Mouse (Mus musculus): ENCODE measurements around the gene Aff1. TPM values are rescaled to one million over a fixed set of nuclear protein-coding genes. Genes with fewer than 3 reads are reported as not detected.

Gene Aff1
- total RNA-seq, 2 experiments from 2014 or later: 20.8 to 23.0 TPM

DNA sequence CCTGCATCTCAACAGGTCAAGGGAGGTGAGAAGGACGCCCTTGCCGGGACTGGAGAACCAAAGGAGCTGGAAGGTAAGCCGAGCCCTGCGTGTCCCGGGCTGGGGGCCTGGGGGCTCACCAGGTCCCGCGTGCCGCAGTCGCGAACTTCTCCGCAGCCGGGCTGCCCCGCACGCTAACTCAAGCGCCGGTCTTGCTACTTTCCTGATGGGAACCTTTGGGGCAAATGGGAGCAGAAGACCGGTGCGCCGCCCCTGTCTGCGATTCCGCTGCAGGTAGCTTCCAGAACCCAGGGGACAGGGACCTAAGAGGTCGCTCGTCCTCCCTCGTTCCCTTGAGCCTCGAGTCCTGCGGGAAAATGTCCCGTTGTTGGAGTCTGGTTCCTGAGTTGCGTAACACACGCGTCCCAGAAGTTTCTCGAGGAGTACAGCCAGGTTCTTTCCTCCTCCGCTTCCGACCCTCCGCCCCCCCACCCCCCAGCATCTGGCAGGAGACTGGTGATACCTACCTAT is 412 bp downstream of the Aff1 start:
- no peak for DNase-seq (ENCODE audit: low spot score in 2 of 2)

DNA sequence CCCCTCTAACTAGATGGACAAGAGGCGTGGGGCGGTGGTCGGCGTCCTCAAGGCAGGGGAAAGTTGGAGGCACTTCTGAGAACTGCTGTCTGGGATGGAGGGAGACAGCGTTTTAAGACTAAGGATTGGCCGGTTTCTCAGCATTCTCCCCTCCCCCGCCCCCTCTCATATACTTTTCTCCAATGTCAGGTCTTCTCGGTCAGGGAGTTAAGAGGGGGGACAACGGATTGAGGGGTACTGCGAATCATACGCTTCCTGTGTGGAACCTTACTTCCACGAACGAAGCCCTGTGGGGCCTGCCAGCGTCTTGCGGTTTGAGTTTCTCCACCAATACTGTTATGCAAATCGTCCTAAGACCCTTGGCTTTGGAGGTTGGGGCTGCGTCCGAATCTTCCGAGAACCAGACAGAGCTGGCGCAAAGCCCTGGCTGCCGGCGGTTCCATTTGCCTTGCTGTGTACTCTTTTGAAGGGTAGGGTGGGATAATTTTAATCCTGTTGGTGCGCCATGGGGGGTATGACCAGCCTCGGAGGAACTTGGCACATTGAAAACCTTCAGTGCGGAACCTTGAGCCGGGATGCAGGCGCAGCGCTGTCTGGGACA is 967 bp downstream of the Aff1 start:
- no peak for DNase-seq (ENCODE audit: low spot score in 2 of 2)

DNA sequence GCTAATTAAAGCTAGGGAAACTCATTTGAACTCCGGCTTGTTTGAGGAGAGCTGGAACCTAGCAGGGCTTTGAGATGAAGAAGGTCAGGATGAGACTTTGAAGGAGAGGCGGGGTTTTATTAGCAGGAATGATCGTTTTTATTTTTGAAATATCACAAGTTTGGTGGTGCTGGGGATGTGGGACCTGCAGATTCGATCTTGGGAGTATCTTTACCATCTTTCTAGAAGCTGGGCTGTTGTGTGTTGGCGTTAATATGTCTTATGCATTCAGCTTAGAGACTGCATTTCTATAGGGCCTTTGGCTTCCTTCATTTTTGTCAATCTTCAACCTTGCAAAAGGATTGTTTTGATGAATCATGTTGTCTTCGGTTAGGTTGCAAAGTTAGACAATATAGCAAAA is 1.9 kb downstream of the Aff1 start:
- DNase-seq (ENCODE audit: low spot score in 2 of 2): no peak

DNA sequence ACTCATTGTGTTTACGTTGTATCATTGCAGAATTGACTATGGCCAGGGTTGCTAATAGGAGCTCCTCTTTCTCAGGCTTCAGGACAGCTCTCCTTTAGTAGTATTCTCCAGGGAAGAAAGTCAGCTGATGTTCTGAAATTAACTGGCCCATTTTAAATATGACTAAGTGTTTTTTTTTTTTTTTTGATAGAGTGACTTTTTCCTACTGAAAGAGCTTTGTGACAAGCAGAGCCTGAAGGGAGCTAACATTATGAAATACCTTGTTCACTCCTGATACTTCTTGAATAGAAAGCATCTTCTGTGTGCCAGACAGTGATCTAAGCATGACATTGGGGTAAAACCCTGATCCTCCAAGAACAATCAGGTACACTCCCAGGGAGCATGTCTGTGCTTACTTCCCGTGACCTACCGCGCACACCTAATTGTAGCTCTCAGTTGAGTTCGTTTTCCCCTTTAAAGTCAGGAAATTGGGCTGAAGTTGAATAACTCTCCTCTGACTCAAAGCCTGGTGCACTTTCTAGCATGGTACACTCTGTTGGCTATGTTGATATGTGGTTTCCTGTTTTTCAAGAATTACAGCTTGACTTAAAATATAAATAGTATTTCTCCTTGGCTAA is 5.8 kb downstream of the Aff1 start:
- no peak for DNase-seq (ENCODE audit: low spot score in 2 of 2)

DNA sequence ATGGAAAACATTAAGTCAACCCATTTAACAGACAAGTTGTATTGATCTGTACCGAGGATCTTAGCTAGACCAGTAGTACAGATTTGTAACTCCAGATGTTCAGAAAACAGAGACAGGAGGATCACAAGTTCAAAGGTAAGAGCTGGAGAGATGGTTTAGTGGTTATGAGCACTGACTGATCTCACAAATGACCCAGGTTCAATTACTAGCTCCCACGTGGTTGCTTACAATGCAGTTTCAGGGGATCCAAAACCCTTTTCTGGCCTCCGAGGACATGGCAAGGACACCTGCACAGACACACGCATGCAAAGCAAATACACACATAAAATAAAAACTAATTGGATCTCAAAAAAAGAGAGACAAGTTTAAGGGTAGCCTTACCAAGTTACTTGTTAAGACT is 6.4 kb downstream of the Aff1 start:
- no peak for DNase-seq (ENCODE audit: low spot score in 2 of 2)

DNA sequence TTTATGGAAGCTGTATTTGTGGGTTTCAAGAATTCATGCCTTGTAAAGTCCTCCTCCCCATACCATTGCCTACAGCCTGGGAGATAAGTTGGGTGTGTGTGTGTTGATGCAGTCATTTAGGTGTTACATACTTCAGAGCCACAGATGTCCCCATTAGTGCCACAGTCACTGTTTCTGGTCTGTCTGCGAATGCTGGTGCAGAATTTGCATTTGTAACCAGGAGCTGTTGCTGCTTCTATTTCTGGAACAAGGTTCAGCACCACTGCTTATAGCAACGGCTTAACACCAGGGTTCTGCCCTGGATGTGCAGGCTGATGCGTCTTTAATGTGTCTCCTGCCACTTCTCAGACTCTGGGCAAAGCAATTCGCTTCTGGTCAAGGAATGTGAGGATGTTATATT is 7.4 kb downstream of the Aff1 start:
- no peak for DNase-seq (ENCODE audit: low spot score in 2 of 2)

DNA sequence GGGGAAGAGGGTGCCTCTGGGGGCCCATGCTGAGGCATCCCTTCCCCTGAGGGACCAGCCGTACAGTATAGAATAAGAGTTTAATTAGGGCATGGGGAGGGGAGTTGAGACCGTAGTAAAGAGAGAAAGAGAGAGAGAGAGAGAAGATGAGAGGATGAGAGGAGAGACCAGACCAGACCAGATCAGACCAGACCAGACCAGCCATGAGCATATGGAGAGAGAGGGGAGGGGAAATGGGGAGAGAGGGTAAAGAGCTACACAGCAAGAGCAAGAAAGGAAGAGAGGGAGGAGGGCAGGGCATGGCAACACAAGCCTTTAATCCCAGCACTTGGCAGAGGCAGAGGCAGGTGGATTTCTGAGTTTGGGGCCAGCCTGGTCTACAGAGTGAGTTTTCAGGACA is 8.5 kb downstream of the Aff1 start:
- no peak for DNase-seq (ENCODE audit: low spot score in 2 of 2)

DNA sequence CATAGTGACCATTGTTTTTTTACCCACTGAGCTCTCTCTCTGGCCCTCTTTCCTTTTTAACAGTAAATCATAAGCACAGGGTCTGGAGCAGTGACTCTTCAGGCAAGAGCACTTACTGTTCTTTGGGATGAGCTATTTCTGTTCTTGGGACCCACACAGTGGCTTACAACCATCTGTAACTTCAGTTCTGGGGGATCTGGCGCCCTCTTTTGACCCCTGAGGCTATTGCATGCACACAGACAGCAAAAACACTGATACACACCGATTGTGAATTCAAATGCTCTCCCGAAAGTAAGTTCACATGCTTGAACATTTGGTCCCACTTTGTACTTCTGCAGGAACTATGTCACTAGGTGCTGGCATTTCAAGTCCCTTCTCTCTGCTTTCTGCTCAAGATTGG is 9.3 kb downstream of the Aff1 start:
- DNase-seq (ENCODE audit: low spot score in 2 of 2): no peak

DNA sequence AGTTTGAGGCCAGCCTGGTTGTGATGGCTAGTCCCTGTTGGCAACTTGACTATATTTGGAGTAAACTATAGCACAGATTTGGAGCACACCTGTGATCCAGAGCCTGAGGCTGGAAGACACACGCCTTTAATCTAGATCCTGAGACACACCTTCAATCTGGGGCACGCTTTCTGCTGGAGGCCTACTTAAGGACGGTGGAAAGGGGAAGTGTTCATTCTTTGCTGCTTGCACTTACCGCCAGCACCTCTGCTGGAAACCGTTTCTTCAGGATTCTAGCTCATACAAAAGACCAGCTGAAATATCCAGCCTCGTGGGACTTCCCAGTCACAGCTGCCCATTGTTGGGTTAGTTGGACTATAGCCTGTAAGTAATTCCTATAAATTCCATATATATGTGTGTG is 10.4 kb downstream of the Aff1 start:
- DNase-seq (ENCODE audit: low spot score in 2 of 2): no peak

DNA sequence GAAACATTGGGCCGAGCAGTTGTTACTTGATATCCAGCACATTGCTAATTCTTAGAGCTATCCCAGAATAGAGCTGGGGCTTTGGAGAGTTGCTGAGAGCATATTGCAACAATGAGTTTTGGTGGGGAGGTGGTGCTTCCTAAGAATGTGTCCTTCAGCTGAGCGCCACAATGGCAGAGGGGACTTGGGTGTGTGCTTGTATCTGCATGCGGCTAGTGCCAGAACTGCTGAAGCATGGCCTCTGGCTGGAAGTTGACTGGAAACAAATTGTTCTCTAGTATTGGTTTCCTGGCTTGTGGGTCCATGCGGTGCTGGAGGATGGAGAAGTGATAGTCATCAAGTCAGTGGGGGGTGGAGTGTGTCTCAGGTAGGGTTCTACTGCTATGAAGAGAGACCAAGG is 13.2 kb downstream of the Aff1 start:
- no peak for DNase-seq (ENCODE audit: low spot score in 2 of 2)

DNA sequence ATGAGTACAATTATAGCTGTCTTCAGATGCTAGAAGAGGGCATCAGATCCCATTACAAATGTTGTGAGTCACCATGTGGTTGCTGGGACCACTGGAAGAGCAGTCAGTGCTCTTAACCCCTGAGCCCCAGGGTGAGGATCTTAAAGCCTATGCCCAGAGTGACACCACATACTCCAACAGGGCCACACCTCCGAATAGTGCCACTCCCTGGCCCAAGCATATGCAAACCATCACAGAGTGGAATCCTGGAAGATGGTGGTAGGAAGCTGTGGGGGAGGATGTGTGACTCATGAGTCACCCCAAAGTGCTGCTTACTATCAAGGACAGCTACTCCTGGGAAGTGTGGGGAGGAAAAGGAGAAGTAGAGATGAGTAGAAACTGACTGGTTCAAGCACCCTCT is 13.7 kb downstream of the Aff1 start:
- DNase-seq (ENCODE audit: low spot score in 2 of 2): no peak

DNA sequence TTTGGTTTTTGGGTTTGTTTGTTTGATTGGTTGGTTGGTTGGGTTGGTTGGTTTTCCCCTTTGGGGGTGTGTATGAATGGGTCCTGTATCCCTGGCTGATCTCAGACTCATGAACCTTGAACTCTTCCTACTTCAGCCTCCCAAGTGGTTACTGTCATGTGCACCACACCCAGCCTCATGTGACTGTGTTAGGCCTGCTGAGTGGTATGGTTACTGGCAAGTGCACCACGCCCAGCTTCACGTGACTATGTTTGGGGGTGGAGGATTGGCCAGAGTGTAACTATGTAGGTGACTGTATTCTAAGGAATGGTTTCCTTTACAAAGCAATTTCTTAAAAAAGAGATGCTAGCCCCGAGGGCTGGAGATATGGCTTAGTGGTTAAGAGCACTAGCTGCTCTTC is 16.9 kb downstream of the Aff1 start:
- DNase-seq (ENCODE audit: low spot score in 2 of 2): no peak

DNA sequence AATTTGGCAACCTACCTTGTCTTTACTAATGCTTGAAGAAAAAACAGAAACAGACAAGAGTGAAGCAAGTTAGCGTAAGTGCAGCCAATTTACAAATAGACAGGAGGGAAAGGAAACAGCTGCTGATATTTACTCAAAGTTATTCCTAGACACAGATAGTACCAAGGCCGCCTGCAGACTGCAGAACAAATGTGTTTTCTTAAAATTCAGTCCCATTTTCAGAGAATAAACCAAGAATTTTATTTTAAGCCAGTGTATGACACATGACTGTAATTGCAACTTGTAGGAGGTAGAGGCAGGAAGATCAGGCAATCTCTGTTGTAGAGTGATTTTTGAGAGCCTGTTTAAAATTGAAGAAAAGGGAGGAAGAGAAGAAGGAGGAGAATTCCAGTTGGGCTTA is 19.7 kb downstream of the Aff1 start:
- DNase-seq (ENCODE audit: low spot score in 2 of 2): peak in 1 of 2 experiments; percentile 40

DNA sequence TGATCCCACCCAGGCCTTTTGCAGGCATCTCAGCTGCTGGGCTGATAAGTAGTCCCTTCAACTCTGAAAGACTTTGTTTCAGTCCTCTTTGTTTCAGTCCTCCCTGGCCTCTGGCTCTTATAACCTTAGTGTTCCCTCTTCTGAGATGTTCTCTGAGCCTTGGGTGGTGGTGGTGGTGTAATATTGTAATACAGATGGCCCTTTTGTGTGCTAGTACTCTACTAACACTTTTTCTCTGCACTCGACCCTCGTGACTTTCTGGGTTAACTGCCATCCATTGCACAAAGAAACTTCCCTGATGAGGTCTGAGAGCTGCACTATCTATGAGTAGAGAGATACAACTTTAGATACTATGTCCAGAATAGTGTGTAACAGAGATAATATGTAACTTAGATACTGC is 21.2 kb downstream of the Aff1 start:
- DNase-seq (ENCODE audit: low spot score in 2 of 2): no peak

DNA sequence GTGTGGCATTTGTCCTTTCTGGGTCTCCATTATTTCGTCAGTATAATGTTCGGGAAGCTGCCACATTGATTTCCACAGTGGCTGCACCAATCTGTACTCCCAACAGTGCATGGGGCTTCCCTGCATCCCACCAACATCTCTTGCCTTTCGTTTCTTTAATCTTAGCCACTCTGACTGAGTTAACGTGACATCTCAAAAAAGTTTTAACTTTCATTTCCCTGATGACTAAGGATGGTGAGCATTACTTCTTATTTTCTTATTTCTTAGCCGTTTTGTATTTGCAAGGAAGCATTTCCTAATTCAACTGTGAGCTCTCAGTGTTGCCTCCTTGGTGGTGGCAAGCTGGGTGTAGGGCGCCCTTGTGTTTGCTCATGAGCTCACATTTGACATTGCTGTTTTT is 22.8 kb downstream of the Aff1 start:
- no peak for DNase-seq (ENCODE audit: low spot score in 2 of 2)

DNA sequence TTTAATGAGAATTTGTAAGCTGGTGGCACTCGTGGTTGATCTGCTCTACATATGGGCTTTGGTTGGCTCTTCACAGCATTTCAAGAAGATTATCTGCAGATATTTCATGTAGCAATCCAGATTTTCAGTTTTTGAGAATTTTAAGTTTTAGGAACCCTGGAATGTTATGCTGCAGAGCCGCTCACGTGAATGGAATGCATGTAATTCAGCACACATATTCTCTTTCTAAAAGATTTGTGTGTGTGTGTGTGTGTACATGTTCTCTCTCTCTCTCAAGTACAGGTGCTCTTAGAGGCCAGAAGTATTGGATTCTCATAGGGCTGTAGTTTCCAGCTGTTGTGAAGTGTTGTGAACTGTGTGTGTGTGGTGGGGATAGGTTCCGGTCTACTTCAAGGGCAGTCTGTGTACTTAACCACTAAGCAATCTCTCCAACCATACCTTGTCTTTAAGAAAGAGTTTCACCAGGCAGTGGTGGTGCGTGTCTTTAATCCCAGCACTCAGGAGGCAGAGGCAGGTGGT is 24.7 kb downstream of the Aff1 start:
- DNase-seq (ENCODE audit: low spot score in 2 of 2): no peak

DNA sequence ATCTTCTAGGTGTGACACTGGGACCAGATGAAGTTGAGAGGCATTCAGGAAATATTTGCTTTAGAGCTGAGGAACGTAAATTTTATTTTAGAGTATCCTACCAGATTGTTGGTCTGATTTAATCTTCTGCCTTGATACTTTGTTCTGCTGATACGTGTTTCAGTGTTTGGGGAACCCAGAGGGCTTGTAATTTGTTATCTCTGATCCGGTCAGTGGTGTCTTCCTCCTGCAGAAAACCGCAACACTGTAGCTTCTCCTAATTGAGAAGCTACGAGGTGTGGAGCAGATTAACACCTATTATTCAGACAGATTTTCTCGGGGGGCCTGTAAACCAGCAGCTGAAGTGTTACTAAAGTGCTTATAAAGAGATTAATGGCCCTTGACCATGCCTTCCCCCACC is 27.0 kb downstream of the Aff1 start:
- no peak for DNase-seq (ENCODE audit: low spot score in 2 of 2)

DNA sequence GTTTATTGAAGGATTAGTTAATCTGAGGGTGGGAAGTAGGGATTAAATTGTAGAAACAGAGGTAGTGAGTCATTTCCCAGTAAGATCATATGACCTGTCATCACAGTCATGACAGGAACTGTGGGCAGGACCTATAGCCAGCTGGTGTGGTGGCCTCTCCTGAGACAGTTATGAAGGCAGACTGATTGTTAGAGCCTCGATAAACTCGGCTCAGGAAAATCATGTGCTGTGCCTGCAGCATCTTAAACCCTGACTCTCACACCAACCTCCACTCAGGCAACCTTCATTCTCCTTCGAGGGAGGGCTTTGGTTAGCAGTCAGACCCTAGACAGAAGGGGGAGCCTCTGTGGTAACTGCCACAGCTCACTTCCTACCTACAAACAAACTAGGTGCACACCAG is 27.7 kb downstream of the Aff1 start:
- no peak for DNase-seq (ENCODE audit: low spot score in 2 of 2)

DNA sequence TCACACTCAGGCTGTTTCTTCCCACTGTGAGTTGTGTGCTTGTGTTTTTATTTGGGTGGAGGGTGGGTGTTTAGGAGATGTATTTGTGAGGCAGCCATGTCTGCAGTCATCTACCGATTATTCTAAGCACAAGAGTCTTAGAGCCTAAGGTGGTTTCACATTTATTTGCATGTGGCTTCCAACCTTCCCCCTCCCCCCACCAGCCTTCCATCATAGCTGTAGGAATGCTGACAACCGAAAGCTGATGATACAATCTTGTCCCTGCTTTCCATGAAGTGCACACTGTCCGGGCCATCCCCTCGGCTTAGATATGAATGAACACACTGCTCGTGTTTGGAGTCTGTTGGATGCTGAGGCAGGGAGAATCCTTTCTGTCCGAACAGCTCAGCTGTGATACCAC is 28.8 kb downstream of the Aff1 start:
- no peak for DNase-seq (ENCODE audit: low spot score in 2 of 2)

DNA sequence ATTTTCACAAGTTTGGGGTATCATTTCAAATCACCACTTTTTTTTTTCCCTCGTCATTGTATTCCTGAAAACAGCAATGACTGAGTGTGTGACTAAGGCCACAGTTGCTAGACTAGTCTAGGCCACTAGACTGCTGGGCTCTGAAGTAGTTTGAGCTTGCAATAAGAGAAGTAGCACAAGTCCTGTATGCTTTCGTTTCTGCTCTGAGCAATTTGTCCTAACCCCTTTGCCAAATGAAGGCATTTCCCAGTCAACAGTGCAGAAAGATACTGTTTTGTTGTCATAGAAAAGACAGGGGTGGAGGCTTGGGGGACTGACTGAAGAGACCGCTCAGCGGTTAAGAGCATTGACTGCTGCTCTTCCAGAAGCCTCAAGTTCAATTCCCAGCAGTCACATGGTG is 29.3 kb downstream of the Aff1 start:
- no peak for DNase-seq (ENCODE audit: low spot score in 2 of 2)

DNA sequence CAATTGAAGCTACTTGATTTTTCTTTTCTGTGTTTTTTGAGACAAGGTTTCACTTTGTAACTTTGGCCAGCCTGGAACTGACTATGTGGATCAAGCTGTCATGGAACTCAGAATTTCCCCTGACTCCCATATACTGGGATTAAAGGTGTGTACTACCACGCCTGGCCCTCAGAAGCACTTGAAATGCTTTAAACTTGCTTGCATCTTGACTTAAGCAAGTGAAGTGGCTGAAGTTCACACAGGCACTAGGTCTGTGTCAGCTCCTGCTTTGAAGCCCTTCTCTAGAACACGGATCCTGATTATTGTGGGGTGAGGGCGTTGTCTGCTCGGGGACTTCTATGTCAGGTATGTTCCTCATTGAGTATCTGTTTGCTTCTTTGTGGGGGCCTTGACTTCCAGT is 30.5 kb downstream of the Aff1 start:
- no peak for DNase-seq (ENCODE audit: low spot score in 2 of 2)

DNA sequence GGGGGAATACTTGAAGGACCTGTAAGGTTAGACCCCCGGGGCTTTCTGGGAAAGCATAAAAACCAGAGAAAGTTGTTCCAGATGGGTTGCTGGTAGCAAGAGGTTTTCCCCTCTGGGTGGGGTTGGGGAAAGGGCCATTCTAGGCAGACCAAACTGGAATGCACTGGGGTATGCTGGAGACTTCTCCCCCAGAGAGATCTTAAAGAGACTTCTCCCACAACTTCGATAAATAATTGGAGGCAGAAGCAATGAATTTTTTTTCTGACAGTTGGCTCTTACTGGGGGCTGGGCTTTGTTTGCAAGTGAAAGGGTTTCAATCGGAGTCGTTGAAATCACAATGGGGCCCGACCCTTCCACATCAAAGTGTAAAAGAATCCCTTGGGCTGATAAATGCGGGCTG is 32.2 kb downstream of the Aff1 start:
- DNase-seq (ENCODE audit: low spot score in 2 of 2): no peak

DNA sequence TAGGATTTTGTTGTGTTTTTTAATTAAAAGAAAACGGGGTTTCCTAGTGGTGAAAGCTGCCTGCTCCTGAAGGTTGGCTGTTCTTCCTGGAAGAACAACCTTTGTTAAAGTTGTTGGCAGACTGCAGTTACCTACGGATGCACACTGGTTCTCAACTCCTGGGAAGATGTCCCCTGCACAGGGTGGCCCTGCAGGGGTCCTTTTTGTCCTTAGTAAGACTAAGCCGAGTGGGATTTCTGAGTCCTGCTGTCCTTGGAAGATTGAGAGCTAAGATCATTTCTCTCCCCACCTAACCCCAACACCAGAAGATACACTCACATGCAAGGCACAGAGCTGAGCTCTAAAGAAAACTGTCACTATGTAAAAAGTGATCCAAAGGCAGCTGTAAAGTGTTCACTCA is 32.6 kb downstream of the Aff1 start:
- no peak for DNase-seq (ENCODE audit: low spot score in 2 of 2)
